Mouse (Mus musculus) heart, postnatal 25 days (tissue): ENCODE measurements around the gene Cdh13. TPM values are rescaled to one million over a fixed set of nuclear protein-coding genes. Genes with fewer than 3 reads are reported as not detected.
A peak's percentile ranks its signal among the peaks of the same experiment; 100 is the strongest.

Experiments
- DNase-seq: peaks from one replicate; pipeline ENCODE4 v3.0.0; 2022; ENCODE audit warnings: low spot score
- intact Hi-C: fragments of 180-260 bp; cut with DNase I; formaldehyde crosslinking; loops from one replicate; pipeline ENCODE4 v1.15.1; 2025
- total RNA-seq, 2 experiments: library from RNA; stranded (reverse); gene quantifications; 2 replicates each; pipeline ENCODE4 v1.2.3; 2021

The Cdh13 gene
- total RNA-seq, 2 experiments from 2014 or later, result 147 to 186 TPM

DNA sequence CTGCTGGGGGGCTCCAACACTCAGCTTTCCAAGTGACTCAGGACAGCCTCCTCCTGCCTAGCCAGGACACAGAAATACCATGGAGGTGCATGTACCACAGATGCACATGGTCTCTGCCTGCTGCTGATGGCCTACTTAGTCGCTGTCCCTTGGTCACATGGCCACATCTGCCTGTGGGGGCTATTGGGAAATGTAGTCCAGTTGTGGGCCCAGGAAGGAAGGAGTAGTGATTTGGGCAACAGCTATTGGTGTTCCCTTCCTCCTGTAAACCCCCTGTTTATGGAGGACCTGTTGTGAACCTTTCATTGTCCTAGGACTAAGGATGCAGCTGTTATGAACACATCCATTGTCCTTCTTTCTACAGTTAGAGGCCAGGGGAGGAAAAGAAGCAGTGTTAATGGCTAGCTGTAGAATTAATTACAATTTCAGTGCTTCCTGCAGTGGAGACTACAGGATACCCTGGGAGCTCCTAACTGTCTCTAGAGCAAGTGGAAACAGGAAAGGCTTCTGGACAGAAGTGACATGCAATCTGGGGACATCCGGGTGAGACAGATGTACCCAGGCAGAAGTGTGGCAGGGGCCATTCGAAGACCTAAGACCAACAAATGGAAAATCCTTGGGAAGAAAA, 150.1 kb downstream of the Cdh13 start:
- intact Hi-C loops, result loop anchor here (2.0 to 5.0 kb wide), 3 partner anchors 39 to 419 kb away; no protein-coding TSS in a partner anchor
- DNase-seq, result peak; percentile 12

DNA sequence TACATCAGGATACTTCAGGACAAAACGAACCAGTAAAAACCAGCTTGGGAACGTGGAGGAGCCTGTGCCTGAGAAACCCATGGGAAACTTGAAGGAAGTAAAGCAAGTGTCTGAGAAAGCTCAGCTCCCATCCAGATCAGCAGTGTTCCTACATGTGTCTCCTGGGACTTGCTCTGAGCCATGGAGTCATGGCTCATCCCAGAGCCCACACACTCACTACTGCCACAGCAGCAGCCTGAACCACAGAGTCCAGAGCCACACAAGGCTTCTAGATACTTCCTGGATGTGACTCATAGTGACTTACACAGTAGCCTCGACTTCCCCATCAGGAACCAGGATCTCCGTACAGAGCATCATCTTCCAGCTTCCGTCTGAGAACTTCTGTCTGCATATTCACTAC, 153.2 kb downstream of the Cdh13 start:
- intact Hi-C loops, result loop anchor here (2.0 kb wide), 1 partner anchor 148 kb away; no protein-coding TSS in a partner anchor
- DNase-seq, result no peak

DNA sequence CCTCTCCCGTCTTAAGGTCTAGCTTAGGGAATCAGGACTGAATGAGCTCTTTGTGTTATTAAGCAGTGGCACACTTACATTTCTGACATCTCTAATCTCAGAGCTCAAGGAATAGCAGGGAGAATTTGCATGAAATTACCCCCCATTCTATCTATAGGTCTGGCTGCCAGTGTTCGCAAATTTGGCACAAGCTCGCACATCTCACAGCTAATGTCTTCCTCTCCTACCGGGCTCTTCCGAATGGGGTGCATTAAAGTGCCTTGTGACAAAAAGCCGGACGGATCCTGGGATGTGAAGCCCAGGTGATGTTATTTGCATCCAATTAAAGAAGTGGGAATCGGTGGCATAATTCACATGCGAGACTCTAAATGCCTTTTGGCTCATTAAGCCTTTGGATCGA, 153.6 kb downstream of the Cdh13 start:
- intact Hi-C loops, result loop anchor here (2.0 kb wide), 1 partner anchor 148 kb away; no protein-coding TSS in a partner anchor
- DNase-seq, result no peak

DNA sequence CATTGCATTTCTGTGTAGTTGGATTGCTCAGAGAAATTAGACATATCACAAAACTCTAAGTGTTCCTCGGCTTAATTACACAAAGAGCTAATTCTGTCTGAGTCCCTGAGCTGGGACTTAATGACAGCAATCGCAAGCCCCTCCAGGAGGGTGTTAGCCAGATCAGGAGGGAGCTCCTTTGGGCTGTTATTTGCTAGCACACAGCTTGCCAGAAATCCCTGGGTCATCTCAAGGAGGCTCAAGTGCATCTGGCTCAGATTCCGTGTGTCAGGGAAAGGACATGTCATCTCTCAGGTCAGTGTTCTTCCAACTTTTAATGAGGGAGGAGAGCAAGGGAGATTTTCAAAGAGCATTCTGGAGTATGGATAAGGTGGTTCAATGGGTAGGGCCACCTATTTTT, 154.3 kb downstream of the Cdh13 start:
- no peak for DNase-seq
- intact Hi-C loops, result loop anchor here (2.0 kb wide), 1 partner anchor 149 kb away; no protein-coding TSS in a partner anchor

DNA sequence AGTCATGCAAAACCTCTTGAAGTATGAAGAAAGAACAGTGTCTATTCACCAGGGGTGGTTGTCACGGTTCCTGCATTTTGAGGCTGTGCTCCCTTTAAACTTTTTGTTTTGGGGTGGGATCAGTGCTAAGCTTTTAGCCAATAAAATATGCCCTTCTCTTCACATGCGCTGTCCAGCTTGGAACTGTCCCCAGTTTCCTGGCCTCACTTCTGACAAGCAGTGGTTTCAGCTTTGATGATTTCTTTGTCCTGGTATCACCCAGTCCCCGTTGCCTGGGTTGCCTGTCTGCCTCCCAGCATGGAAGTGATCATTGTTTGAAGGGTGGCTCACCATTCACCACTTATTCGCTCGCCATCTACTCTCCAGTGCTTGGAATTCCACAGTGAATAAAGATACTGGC, 156.3 kb downstream of the Cdh13 start:
- intact Hi-C loops, result loop anchor here (5.0 kb wide), 1 partner anchor 103 kb away; no protein-coding TSS in a partner anchor
- DNase-seq, result no peak

DNA sequence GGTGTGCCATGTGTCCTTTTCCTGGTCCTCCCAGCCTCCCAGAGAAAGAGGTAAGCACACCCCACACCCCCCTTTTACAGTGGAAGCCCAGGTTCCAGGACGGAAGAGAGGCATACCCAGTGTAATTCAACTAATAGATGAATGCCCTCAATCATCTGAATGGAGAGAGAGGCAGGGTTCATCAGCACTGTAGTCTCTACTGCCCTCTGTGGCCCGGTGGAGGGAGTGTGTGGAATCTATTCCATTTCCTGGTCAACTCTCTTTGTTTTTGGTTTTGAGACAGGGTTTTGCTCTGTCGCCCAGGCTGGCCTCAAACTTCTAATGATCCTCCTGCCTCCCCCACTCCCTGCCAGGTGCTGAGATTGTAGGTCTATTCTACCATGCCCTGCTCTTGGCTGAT, 159.8 kb downstream of the Cdh13 start:
- intact Hi-C loops, result loop anchor here (5.0 kb wide), 1 partner anchor 106 kb away; no protein-coding TSS in a partner anchor

DNA sequence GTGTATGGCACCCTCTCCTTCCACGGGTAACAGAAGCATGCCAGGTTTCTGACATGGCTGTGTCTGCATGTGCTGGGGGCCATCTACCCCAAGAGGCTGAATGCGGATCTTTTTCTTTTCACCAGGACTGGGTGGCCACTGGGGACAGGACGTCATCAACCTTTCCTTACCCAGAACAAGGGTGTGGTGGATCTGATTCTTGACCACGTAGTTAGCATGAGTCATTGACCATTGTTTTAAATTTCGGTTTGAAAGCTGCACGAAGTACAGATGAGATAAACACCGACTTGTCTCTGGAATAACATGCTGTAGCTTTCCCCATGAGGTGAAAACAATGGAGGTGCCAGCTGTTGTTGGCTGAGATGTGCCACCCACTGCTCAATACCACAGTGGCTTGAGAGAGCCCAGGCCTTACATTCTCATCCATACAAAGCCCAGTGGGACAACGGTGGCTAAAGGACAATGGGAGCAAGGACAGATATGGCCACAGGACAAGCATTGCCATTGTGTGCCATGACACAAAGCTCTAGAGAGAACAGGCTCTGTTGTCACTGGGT, 161.2 kb downstream of the Cdh13 start:
- intact Hi-C loops, result loop anchor here (5.0 kb wide), 1 partner anchor 107 kb away; no protein-coding TSS in a partner anchor
- peak; percentile 44 for DNase-seq

More for the DNA sequence above, 159.8 kb downstream of the Cdh13 start:
- no peak for DNase-seq

DNA sequence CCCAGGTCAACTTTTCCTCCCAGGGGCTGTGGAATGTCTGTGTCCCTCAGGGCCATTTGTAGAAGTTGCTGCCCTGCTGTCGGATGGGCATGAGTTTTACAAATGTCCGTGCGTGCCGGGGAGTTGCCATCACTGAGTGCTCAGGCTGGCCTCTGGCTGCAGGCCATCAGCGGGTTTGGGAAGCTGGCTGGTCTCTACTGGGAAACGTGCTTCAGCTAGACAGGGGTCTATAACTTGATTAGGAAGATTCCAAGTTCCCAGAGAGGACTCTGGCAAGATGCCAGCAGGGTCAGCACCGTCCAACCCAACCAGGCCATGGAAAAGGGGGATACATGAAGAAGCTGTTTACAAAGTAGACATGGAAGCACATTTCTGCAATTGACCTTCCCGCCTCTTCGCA, 163.0 kb downstream of the Cdh13 start:
- intact Hi-C loops, result no loop called here
- DNase-seq, result no peak

DNA sequence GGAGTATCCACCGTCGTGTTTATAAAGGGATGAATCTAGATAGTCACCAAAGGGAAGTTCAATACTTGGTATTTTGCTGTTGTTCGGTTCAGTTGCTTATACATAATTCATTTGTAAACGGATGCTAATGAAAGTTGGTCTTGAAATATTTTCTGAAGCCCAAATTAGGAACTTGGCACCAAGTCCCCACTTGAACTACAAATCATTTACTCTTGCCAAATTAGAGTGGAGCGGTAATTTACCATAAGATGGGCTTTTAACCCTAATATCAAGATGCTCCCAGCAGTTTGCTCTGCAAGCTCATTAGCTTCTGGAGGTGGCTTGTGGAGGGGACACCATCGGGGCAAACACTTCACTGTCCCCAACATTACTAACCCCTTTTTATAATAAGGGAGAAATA, 164.5 kb downstream of the Cdh13 start:
- intact Hi-C loops, result no loop called here
- DNase-seq, result no peak

DNA sequence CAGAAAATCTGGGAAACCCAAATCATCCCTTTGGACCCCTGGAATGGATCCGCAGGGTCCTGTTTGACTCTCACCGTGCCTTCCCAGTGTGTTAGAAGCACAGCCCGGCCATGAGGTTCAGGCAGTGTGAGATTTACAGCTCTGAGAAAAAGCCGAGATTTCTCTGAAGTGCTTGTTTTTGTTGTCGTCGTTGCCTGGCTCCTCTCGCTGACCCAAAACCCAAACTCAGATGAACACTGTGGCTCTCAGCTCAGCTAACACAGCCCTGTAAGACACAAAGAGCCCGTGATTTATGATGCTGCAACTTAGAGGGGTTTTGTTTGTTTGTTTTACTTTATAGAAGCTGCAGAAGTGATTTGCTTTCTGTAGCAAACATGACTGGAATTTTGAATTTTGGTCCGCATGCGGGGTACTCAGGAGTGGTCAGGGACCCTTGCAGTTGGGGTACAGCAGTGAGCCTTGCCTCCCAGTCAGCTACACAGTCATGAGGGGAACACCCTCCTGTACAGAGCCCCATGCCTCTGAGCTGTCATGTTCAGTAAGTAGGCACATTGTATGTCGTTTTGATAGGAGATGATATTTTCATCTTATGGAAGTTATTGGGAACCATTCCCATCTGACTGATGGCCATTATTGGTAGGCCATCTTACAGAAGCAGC, 169.0 kb downstream of the Cdh13 start:
- intact Hi-C loops, result no loop called here
- DNase-seq, result no peak

DNA sequence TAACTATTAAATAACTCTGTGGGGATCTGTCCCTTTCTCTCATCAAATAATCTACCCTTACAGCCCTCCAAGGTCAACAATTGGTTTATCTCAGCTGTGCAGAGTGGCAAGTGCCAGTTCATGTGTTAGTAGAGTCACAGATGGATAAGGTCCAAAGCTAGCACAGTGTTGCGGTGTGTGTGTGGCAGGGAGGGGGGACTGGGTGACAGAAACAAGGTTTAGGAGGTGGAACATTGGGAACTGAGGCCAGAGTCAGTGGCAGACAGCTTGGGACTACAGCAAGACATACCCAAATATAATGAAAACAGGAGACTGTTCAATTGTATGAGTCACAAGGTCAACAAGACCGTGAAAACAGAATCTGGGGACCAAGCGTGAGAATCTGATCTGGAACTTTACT, 171.7 kb downstream of the Cdh13 start:
- intact Hi-C loops, result no loop called here
- no peak for DNase-seq

DNA sequence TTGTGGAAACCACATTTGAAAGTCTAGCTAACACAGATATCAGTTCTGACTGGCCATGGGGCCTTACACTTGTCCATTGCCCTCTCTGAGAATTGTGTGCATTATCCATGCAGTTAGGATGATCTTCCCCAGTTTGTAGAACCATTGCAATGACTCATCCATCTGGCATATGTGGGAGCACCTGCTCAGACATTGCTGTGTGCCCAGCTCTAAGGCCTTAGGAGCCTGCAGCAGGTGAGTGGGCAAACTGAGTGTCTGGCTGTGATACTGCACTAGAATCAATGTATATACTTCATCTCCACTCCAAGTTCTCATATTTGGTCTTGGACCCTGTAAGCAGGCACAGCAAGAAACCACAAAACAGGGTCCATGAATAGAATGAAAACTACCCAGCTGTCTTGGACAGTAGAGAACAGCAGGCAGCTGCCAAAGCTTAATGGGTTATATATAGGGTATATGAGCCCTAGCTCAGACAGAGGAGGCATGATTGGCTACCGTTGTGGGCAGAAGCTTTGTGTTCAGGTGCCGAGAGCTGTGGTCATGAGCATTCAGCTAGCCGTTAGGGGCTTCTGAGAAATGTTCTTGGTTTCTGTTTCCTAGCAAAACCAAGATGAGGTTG, 181.9 kb downstream of the Cdh13 start:
- intact Hi-C loops, result no loop called here
- DNase-seq, result no peak

DNA sequence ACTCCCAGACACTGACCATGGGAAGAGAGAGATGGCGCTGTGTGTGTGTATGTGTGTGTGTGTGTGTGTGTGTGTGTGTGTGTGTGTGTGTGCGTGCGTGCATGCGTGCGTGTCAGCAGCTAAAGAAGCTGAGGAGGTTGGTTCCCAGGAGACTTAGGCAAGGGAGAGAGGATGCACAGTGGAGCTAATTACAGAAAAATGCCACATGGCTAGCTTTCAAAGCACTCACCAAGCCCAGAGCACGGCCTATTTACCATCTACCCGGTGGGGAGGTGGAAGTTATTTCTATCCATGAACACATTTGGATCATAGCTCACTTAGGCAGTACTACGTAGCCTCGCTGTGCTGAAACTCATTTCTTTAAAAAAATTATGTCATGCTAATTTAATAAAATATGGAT, 194.1 kb downstream of the Cdh13 start:
- DNase-seq, result no peak
- intact Hi-C loops, result no loop called here

DNA sequence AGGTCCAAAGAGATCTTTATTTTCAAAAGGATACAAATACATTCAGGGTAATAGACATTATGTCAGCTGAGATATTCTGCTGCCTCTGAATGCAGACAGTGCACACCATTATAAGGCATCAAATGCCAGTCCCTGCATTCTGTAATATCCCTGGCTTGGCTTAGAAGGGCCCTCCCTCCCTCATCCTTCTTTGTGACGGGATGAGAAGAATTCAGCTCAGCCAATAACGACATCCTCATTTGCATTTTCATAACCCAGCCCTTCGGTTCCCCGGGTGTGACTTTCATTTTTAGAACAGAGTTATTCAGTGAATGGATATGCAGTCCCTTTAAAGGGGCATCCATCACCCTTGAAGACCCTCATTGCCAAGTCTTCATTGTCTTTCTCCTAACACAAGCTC, 205.2 kb downstream of the Cdh13 start:
- intact Hi-C loops, result no loop called here

DNA sequence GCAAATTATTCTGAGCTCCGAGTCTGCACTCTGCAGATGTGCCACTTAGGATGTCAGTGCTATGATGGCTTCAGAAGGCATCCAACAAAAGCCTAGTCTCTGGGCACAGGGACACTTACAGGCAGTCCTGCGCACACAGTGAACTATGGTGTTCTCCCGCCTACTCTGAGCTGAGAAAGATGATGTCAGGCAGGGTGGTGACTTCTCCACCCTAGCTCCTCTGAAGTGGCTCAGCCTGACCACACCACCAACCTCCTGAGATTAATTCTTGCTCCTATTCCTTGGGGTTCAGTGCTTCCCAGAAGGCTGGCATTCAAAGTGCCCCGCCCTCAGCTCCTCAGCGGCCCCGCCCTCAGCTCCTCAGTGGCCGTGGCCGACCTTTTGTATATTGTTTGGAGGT, 219.0 kb downstream of the Cdh13 start:
- DNase-seq, result no peak
- intact Hi-C loops, result no loop called here

More for the DNA sequence above, 205.2 kb downstream of the Cdh13 start:
- DNase-seq, result no peak

DNA sequence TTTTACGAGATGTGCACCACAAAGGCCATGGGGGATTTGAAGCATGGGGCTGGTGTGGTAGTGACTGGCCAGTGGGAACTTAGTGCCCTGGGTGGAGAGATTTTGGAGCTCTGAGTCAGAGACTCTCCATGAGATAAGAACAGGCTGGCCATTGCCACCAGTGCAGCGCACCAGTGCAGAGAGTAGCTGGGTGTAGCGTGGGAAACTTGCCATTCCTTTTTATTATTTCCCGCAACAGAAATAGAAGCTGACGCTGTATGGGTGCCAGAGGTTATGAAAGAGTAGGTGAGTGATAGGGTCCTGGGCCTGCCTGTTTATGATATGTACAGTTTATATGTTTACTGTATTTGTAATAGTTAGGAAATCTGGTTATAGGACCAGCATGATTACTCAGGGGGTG, 225.9 kb downstream of the Cdh13 start:
- DNase-seq, result peak; percentile 7
- intact Hi-C loops, result no loop called here

DNA sequence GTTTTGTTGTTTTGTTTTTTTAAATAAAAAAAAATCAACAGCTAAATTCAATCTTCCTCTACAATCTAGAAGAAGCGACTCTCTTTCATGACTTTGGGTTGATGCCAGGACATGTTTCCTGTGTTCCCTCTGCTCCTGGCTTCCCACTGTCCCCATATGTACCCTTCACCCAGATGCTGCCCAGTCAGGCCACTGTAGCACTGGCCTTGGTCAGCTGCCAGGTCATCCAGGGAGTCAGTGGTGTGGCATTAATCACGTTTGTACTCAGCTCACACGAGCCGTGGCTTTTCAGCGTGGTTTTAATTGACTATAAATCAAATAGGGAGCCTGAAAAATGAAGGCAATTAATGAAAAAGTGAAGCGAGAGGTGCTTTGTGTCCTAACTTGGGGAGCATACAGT, 229.7 kb downstream of the Cdh13 start:
- DNase-seq, result no peak
- intact Hi-C loops, result no loop called here

DNA sequence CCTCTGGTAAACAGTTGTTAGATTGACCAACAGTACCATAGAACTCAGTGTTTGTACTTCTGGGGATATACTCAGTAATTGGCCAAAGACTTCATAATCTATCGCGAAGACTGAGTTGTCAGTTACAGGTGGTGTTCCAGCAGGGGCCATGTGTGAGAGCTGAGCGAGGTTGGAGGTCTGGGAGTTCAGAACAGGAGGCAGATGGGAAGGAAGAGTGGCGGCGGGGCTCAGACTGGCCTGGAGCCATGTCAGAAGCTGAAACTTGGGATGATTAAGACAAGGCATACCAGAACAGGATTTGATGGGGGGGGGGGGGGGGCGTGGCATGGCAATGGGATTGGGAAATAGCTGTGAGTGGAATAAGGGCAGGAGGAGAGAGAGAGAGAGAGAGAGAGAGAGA, 232.1 kb downstream of the Cdh13 start:
- intact Hi-C loops, result no loop called here
- DNase-seq, result no peak

DNA sequence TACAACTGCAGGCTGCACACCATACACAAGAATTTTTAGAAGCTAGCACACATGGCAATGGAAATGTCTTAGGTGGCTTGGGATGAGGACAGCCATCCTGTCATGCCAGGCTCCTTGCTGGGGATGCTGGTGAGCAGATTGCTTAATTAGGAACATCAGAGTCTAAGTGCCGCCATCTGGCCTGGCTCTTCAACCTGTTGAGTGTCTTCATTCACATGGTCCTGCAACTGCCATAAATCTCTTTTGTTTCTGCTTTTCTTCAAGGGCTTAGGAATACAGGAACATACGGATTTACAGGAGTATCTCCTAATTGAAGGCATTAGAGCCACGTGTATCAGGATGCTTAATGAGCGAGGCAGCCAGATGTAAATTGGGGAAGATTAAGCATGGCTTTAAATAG, 233.5 kb downstream of the Cdh13 start:
- DNase-seq, result no peak
- intact Hi-C loops, result no loop called here

DNA sequence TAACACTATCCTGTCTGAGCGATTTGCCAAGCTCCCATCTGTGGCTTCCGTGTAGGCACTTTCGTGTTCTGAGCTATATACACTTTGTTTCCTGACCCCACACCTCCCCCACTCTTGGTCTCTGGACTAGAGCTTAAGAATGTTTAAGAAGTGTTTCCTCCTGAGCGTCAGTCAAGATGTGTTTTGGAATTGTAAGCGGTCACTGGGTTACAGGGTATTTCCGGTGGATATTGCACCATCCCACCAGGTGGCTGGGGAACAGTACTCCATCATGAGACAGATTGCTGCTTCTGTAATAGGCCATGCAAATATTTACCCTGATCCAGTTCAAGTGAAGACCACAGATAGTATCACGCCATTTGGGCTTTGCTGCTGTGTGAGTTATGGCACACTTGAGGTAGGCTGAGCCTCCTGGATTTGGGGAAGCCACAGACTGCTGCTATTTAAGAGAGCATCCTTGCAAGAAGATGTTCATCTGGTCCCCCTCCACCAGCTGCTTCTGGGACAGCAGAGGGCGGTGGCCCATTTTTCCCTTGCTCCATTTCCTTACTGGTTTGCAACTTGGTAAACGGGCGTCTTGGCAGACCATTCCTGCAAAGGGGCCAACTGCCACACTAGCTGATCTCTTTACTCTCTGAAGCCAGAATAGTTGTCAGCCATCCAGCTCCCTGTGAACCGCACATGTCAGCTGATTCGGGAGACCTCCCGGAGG, 234.7 kb downstream of the Cdh13 start:
- intact Hi-C loops, result no loop called here
- peak; percentile 4 for DNase-seq
